Mouse (Mus musculus) ZHBTc4 (cell line): ENCODE measurements around the gene Rasa2.
"Not testable (repeated sequence)": the region's sequence is repeated elsewhere in the genome, so short reads cannot be mapped to it uniquely, and the experiment has no call there.

Experiments
- DNase-seq: peaks from one replicate; pipeline ENCODE4 v3.0.0-alpha.2; 2011; ENCODE audit warnings: low read depth, low spot score

The Rasa2 gene

GRCm38 (mm10) chr9:96631389-96632072 lies at the start of gene Rasa2:
Gene Rasa2 (minus strand): TSS chr9:96631617.
- peak; percentile 95 for DNase-seq

GRCm38 (mm10) chr9:96678611-96679010 lies 47.2 kb upstream of the Rasa2 start:
- no peak for DNase-seq

- DNase-seq: not testable (repeated sequence)
These were observed 46.3 kb upstream of the Rasa2 start for GRCm38 (mm10) chr9:96677711-96678110.

GRCm38 (mm10) chr9:96676671-96677070 lies 45.3 kb upstream of the Rasa2 start:
- DNase-seq: no peak

GRCm38 (mm10) chr9:96675763-96676640 lies 44.6 kb upstream of the Rasa2 start:
- peak; percentile 67 for DNase-seq

GRCm38 (mm10) chr9:96675071-96675762 lies 43.8 kb upstream of the Rasa2 start:
- peak; percentile 70 for DNase-seq

GRCm38 (mm10) chr9:96674301-96674700 lies 42.9 kb upstream of the Rasa2 start:
- no peak for DNase-seq

GRCm38 (mm10) chr9:96672466-96672865 lies 41.0 kb upstream of the Rasa2 start:
- no peak for DNase-seq

- no peak for DNase-seq
These were observed 39.8 kb upstream of the Rasa2 start for GRCm38 (mm10) chr9:96671249-96671648.

- DNase-seq: peak; percentile 98
These were observed 38.5 kb upstream of the Rasa2 start for GRCm38 (mm10) chr9:96669877-96670276.

GRCm38 (mm10) chr9:96668628-96669027 lies 37.2 kb upstream of the Rasa2 start:
- DNase-seq: peak; percentile 63

GRCm38 (mm10) chr9:96660510-96661244 lies 29.3 kb upstream of the Rasa2 start:
- no peak for DNase-seq

- no peak for DNase-seq
These were observed 28.4 kb upstream of the Rasa2 start for GRCm38 (mm10) chr9:96659801-96660200.

- no peak for DNase-seq
These were observed 22.1 kb upstream of the Rasa2 start for GRCm38 (mm10) chr9:96653538-96653937.

GRCm38 (mm10) chr9:96652763-96653162 lies 21.3 kb upstream of the Rasa2 start:
- DNase-seq: peak; percentile 27

GRCm38 (mm10) chr9:96650807-96651206 lies 19.4 kb upstream of the Rasa2 start:
- DNase-seq: no peak

- no peak for DNase-seq
These were observed 18.5 kb upstream of the Rasa2 start for GRCm38 (mm10) chr9:96649924-96650323.

- DNase-seq: no peak
These were observed 17.9 kb upstream of the Rasa2 start for GRCm38 (mm10) chr9:96649362-96649761.

- no peak for DNase-seq
These were observed 15.4 kb upstream of the Rasa2 start for GRCm38 (mm10) chr9:96646668-96647295.

- DNase-seq: no peak
These were observed 13.4 kb upstream of the Rasa2 start for GRCm38 (mm10) chr9:96644840-96645239.

GRCm38 (mm10) chr9:96644002-96644401 lies 12.6 kb upstream of the Rasa2 start:
- DNase-seq: not testable (repeated sequence)
